ENCODE assay signal across 18 mouse cellular contexts in genomic region chr2:146080282-146080681, GRCm38 (mm10).
DNase-seq lines count a peak whose midpoint lies in the region; ATAC-seq and TF ChIP-seq lines count a peak whose summit lies in the region.
"Had no signal": no experiment of that assay in that cellular context is flagged by ENCODE, and none has a peak within 500 bp of the region (broad histone marks: within the 10 kb centered on the region; RNA-seq: fewer than 3 reads in every experiment).

No protein-coding gene starts in this region.

- no peaks in the 10 kb centered on the region for H3K27me3 ChIP-seq in liver, postnatal 0 days (ENCODE audit: insufficient read depth, low read length)
- H3K27me3 ChIP-seq: embryonic facial prominence, embryonic 12.5 days; forebrain, embryonic 13.5 days; forebrain, embryonic 15.5 days had no signal

- H3K36me3 ChIP-seq in liver, postnatal 0 days (replicated peaks; ENCODE audit: insufficient read depth, low read length), result no peaks in the 10 kb centered on the region
- H3K36me3 ChIP-seq: embryonic facial prominence, embryonic 10.5 days; embryonic facial prominence, embryonic 12.5 days; forebrain, embryonic 15.5 days had no signal

- H3K9ac ChIP-seq in liver, postnatal 0 days (replicated peaks), result no peak overlapping the region
- H3K9ac ChIP-seq: embryonic facial prominence, embryonic 12.5 days; forebrain, embryonic 13.5 days; forebrain, embryonic 15.5 days; forebrain, postnatal 0 days had no signal

- ATAC-seq in common myeloid progenitor, adult 5-6 weeks (replicated peaks; ENCODE audit: low read depth, poor library complexity, severe bottlenecking), result peak; percentile 42
- peak; percentile 76 for ATAC-seq in granulocyte monocyte progenitor cell, adult 5-6 weeks (replicated peaks; ENCODE audit: poor library complexity, severe bottlenecking)
- peak; percentile 82 for ATAC-seq in megakaryocyte progenitor cell, adult 5-6 weeks (replicated peaks; ENCODE audit: poor library complexity)
- no peak for ATAC-seq in cerebellum, adult (ENCODE audit: insufficient number of reproducible peaks, low FRiP score, low TSS enrichment)
- ATAC-seq in liver, postnatal 0 days, result no peak
- ATAC-seq: forebrain, embryonic 13.5 days; forebrain, embryonic 15.5 days; forebrain, postnatal 0 days had no signal

- H3K27ac ChIP-seq in liver, postnatal 0 days (ENCODE audit: low read depth), result no peak overlapping the region
- H3K27ac ChIP-seq: embryonic facial prominence, embryonic 10.5 days; embryonic facial prominence, embryonic 12.5 days; forebrain, embryonic 13.5 days; forebrain, embryonic 15.5 days had no signal

- 78% methylated on average over 4 of the region's 4 CpGs for WGBS in liver, postnatal 0 days (ENCODE audit: insufficient replicate concordance)

- H3K4me3 ChIP-seq in liver, postnatal 0 days (ENCODE audit: low read depth, low read length), result no peak overlapping the region
- H3K4me3 ChIP-seq: embryonic facial prominence, embryonic 10.5 days; embryonic facial prominence, embryonic 12.5 days; forebrain, embryonic 13.5 days; forebrain, embryonic 15.5 days had no signal

- TF ChIP-seq CTCF in liver, postnatal 0 days (IDR thresholded peaks at IDR 0.05; ENCODE audit: low read depth), result no peak

- no peak for TF ChIP-seq EP300 in liver, postnatal 0 days (IDR thresholded peaks at IDR 0.05; ENCODE audit: low read depth)

- H3K4me2 ChIP-seq in liver, postnatal 0 days (ENCODE audit: low read depth, low read length), result no peak overlapping the region
- H3K4me2 ChIP-seq: embryonic facial prominence, embryonic 12.5 days; forebrain, embryonic 13.5 days; forebrain, embryonic 15.5 days had no signal

- no peaks in the 10 kb centered on the region for H3K4me1 ChIP-seq in liver, postnatal 0 days (ENCODE audit: insufficient read depth)
- H3K4me1 ChIP-seq: embryonic facial prominence, embryonic 12.5 days had no signal

- no peak for DNase-seq in liver, postnatal 0 days
- DNase-seq: adrenal gland, adult 2 months; adrenal gland, postnatal 10 days; adrenal gland, postnatal 25 days; cerebellum, adult 11-12 months; cerebellum, adult 2 months; cerebellum, adult 9-10 months; cerebellum, postnatal 10 days; cerebellum, postnatal 25 days; forebrain, postnatal 0 days had no signal

- no peaks in the 10 kb centered on the region for H3K9me3 ChIP-seq in liver, postnatal 0 days (ENCODE audit: low read length)
- H3K9me3 ChIP-seq: embryonic facial prominence, embryonic 10.5 days; embryonic facial prominence, embryonic 12.5 days; forebrain, embryonic 13.5 days; forebrain, embryonic 15.5 days had no signal

Comparison
In these comparisons a context has a peak if more than half of its experiments do, and no peak if none do; other contexts are left out.
1. ATAC-seq: peak in common myeloid progenitor, adult 5-6 weeks (single experiment), granulocyte monocyte progenitor cell, adult 5-6 weeks (single experiment) and megakaryocyte progenitor cell, adult 5-6 weeks (single experiment); none in cerebellum, adult (single experiment) and liver, postnatal 0 days (single experiment).